Mouse (Mus musculus) midbrain, postnatal 0 days (tissue): ENCODE measurements around the gene Myo7a. TPM values are rescaled to one million over a fixed set of nuclear protein-coding genes. Genes with fewer than 3 reads are reported as not detected.

Experiments used
- ATAC-seq: fragments of 200-750 bp; cut with Nextera tagmentation; 2 replicates; pipeline ENCODE4 v1.8.0; 2017; ENCODE audit warnings: moderate number of reproducible peaks, mild to moderate bottlenecking, moderate TSS enrichment, moderate library complexity; ENCODE audit not compliant: low FRiP score
- DNase-seq: peaks from one replicate; pipeline ENCODE4 v3.0.0-alpha.2; 2015; ENCODE audit warnings: low spot score
- H3K27ac ChIP-seq: fragments of 300-500 bp; sonication (generic); 2 replicates; pipeline ENCODE4 v1.5.1; 2014; ENCODE audit warnings: low read depth, mild to moderate bottlenecking, low read length, mixed read lengths
- H3K27me3 ChIP-seq: fragments of 300-500 bp; sonication (generic); 2 replicates; pipeline ENCODE4 v1.6.1; 2014; ENCODE audit warnings: low read length, control low read depth, mixed read lengths; ENCODE audit not compliant: insufficient read depth
- H3K36me3 ChIP-seq: fragments of 300-500 bp; sonication (generic); 2 replicates; pipeline ENCODE4 v1.6.1; 2014; ENCODE audit warnings: low read length, control low read depth, mixed read lengths; ENCODE audit not compliant: insufficient read depth
- H3K4me1 ChIP-seq: fragments of 300-500 bp; sonication (generic); 2 replicates; pipeline ENCODE4 v1.6.1; 2014; ENCODE audit warnings: mild to moderate bottlenecking, control low read depth, antibody characterized with exemption, low read length, mixed read lengths; ENCODE audit not compliant: insufficient read depth
- H3K4me2 ChIP-seq: fragments of 300-500 bp; sonication (generic); 2 replicates; pipeline ENCODE4 v1.6.1; 2014; ENCODE audit warnings: low read depth, mild to moderate bottlenecking, low read length, mixed read lengths; ENCODE audit not compliant: poor library complexity, severe bottlenecking
- H3K4me3 ChIP-seq: fragments of 300-500 bp; sonication (generic); 2 replicates; pipeline ENCODE4 v1.5.1; 2014; ENCODE audit warnings: low read depth, mild to moderate bottlenecking, low read length, moderate library complexity
- H3K9ac ChIP-seq: fragments of 300-500 bp; sonication (generic); replicated peaks from 2 replicates; pipeline ENCODE4 v1.6.1; 2014; ENCODE audit warnings: mild to moderate bottlenecking, low read length, moderate library complexity, mixed read lengths; ENCODE audit not compliant: poor library complexity, severe bottlenecking
- H3K9me3 ChIP-seq: fragments of 300-500 bp; sonication (generic); 2 replicates; pipeline ENCODE4 v1.6.1; 2016; ENCODE audit warnings: low read length, control low read depth
- CTCF ChIP-seq: IDR thresholded peaks from 2 replicates; pipeline ENCODE4 v1.5.1; 2016; ENCODE audit warnings: antibody characterized with exemption, mild to moderate bottlenecking
- WGBS: fragments of 180-500 bp; shearing (Covaris S2); extraction: QIAGEN DNeasy Blood & Tissue Kit; methylation state at CpG from one replicate; pipeline ENCODE4 v1.1.7; 2014; 5-methylcytosine and 5-hydroxymethylcytosine counted together
- polyA plus RNA-seq: library from polyadenylated mRNA; unstranded; fragments of >200 nt; fragmentation: Nextera tagmentation; extraction: Ambion mirVana; gene quantifications from 2 replicates; pipeline ENCODE4 v1.2.1, GENCODE M21; 2015
- total RNA-seq: library from RNA; depleted of rRNA; stranded (reverse); fragments of >200 nt; gene quantifications from 2 replicates; pipeline ENCODE4 v1.2.3, GENCODE M21; 2014

Myo7a gene
- total and polyA plus RNA-seq, 2 experiments from 2014 or later, result 14.6 to 74.3 TPM

GRCm38 (mm10) chr7:98114656-98115055 lies 4.7 kb downstream of the Myo7a start:
- no peaks in the 10 kb centered on the region for H3K4me1 ChIP-seq
- no peak for TF ChIP-seq CTCF
- ATAC-seq (no peak), DNase-seq (no peak)
- H3K9me3 ChIP-seq, result no peaks in the 10 kb centered on the region
- H3K4me3 ChIP-seq, result no peak overlapping the region
- no peaks in the 10 kb centered on the region for H3K36me3 ChIP-seq
- no peak overlapping the region for H3K4me2 ChIP-seq
- WGBS, result 67% methylated on average over 6 of the region's 6 CpGs
- H3K27me3 ChIP-seq, result peaks cover 14% of the 10 kb centered on the region; the same call in 1 of the 2 replicates
- H3K9ac ChIP-seq, result no peak overlapping the region
- no peak overlapping the region for H3K27ac ChIP-seq

GRCm38 (mm10) chr7:98111233-98111632 lies 8.1 kb downstream of the Myo7a start:
- Histone ChIP-seq H3K9me3 (no peaks in the 10 kb centered on the region), H3K9ac (0 out of 2 replicates have a peak overlapping the region, but pooled peaks have one; percentile 8), H3K27me3 (peaks cover 14% of the 10 kb centered on the region; the same call in 1 of the 2 replicates), H3K36me3 (no peaks in the 10 kb centered on the region), H3K4me2 (peak overlapping the region; percentile 43), H3K27ac (no peak overlapping the region), H3K4me1 (no peaks in the 10 kb centered on the region), H3K4me3 (peak overlapping the region; percentile 8; the same call in 1 of the 2 replicates)
- WGBS, result 9% methylated on average over 25 of the region's 25 CpGs
- ATAC-seq, result no peak
- no peak for TF ChIP-seq CTCF
- no peak for DNase-seq

- Histone ChIP-seq H3K27me3 (peaks cover 14% of the 10 kb centered on the region; the same call in 1 of the 2 replicates), H3K27ac (no peak overlapping the region), H3K4me1 (no peaks in the 10 kb centered on the region), H3K36me3 (no peaks in the 10 kb centered on the region), H3K9ac (no peak overlapping the region), H3K4me2 (no peak overlapping the region), H3K9me3 (no peaks in the 10 kb centered on the region), H3K4me3 (no peak overlapping the region)
- DNase-seq (no peak), ATAC-seq (no peak)
- WGBS, result 82% methylated on average over 4 of the region's 4 CpGs
- no peak for TF ChIP-seq CTCF
Observed at GRCm38 (mm10) chr7:98109771-98110170, 9.6 kb downstream of the Myo7a start.

DNA sequence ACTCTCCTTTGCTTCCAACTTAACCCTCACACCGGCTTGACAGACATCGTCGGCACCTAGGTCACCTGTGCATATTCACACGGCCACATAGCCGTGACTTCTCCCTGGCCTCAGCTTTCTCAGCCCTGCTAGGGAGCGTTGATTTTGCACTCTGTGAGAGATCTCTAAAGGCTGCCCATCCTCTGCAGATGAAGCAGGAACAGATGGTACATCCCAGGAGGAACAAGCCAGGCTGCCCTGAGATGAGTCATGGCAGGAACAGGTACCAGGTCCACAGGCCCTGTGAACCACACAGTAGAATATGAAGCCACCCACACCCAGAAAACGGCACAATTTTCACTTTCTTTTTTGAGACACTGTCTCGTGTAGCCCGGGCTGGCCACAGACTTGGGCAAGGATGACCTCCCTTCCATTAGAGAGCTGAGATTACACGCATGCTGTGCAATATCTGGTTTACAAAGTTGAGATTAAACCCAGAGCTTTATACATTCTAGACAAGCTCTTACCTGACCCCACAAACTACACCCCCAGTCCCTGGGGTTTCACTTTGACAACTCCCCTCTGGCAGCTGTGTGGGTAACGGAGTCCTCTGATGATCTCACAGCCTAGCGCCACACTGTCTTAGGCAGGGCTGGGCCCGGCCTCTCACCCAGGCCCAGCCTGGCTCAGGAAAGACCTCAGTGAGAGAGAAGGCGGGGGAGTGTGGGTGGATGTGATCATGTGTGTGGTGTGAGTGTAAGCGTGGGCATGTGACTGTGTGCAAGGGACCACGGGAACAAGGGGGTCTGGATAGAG lies 10.5 kb downstream of the Myo7a start:
- H3K4me2 ChIP-seq, result no peak overlapping the region
- H3K36me3 ChIP-seq, result no peaks in the 10 kb centered on the region
- ATAC-seq (no peak), DNase-seq (no peak)
- no peaks in the 10 kb centered on the region for H3K4me1 ChIP-seq
- H3K27me3 ChIP-seq, result peaks cover 14% of the 10 kb centered on the region; the same call in 1 of the 2 replicates
- 86% methylated on average over 16 of the region's 16 CpGs for WGBS
- H3K9ac ChIP-seq, result no peak overlapping the region
- no peak overlapping the region for H3K4me3 ChIP-seq
- TF ChIP-seq CTCF, result no peak
- no peak overlapping the region for H3K27ac ChIP-seq
- H3K9me3 ChIP-seq, result no peaks in the 10 kb centered on the region

- H3K36me3 ChIP-seq, result no peaks in the 10 kb centered on the region
- no peak for ATAC-seq
- H3K9ac ChIP-seq, result no peak overlapping the region
- H3K4me3 ChIP-seq, result no peak overlapping the region
- H3K9me3 ChIP-seq, result no peaks in the 10 kb centered on the region
- DNase-seq, result no peak
- 87% methylated on average over 7 of the region's 7 CpGs for WGBS
- peaks cover 7% of the 10 kb centered on the region; the same call in 1 of the 2 replicates for H3K27me3 ChIP-seq
- no peak for TF ChIP-seq CTCF
- H3K4me1 ChIP-seq, result peaks cover 4% of the 10 kb centered on the region; the same call in 1 of the 2 replicates
- H3K27ac ChIP-seq, result no peak overlapping the region
- no peak overlapping the region for H3K4me2 ChIP-seq
Observed at GRCm38 (mm10) chr7:98106272-98106671, 13.1 kb downstream of the Myo7a start.
